Mouse (Mus musculus): ENCODE measurements around the gene Snx1. TPM values are rescaled to one million over a fixed set of nuclear protein-coding genes. Genes with fewer than 3 reads are reported as not detected.

The Snx1 gene
- total RNA-seq, 1 experiment, result 42.4 TPM

DNA sequence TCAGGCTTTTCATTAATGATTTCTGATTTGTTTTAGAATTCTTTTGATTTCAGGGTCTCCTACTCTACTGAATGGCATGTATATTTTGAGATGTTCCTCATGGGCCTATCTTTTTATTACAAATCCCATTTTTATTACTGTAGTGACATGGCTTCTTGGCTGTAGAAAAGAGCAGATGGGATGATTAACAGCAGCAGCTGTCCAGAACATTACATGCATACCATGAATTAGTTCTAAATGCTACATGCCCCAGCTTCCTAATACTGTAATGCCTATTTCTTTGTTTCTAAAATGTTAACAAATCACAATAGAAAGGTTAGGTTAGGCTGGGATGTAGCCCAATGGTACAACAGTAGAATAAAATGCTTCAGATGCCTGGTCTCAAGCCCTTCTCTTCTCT lies 5.0 kb downstream of the Snx1 start:
- H3K4me1 ChIP-seq (ENCODE audit: control insufficient read depth in 2 of 2, insufficient read depth in 2 of 2, low read length in 2 of 2, poor library complexity in 1 of 2), result peaks cover 0 to 3% of the 10 kb centered on the region in 2 experiments; a peak in 1 of 4 replicates
- no peak overlapping the region for H3K9ac ChIP-seq (ENCODE audit: insufficient read depth, low read depth, low read length, poor library complexity, severe bottlenecking)
- no peak overlapping the region for H3K4me3 ChIP-seq (ENCODE audit: insufficient read depth in 1 of 2, low read depth in 1 of 2, low read length in 2 of 2, poor library complexity in 1 of 2, severe bottlenecking in 1 of 2)
- no peak overlapping the region for H3K27ac ChIP-seq (ENCODE audit: insufficient read depth, low read depth, low read length, poor library complexity, severe bottlenecking)
- in situ Hi-C loops (cut with MboI; ENCODE audit: low sequenced_read_pairs in 2 of 2, unreplicated experiment in 2 of 2), result no loop called here
- no peak for DNase-seq (ENCODE audit: low read depth, low spot score)
- H3K36me3 ChIP-seq (ENCODE audit: control insufficient read depth, insufficient read depth, low read length, poor library complexity, severe bottlenecking), result no peaks in the 10 kb centered on the region
- TF ChIP-seq ZNF384 (IDR thresholded peaks at IDR 0.05; ENCODE audit: low read depth, low read length), result no peak
- TF ChIP-seq CHD2 (IDR thresholded peaks at IDR 0.05; ENCODE audit: low read depth, low read length), result no peak
- TF ChIP-seq HCFC1 (IDR thresholded peaks at IDR 0.05; ENCODE audit: borderline replicate concordance, insufficient read depth, low read length), result no peak
- no peak for TF ChIP-seq MAFK (IDR thresholded peaks at IDR 0.05; ENCODE audit: insufficient read depth, low read depth, low read length)
- TF ChIP-seq ZC3H11A (IDR thresholded peaks at IDR 0.05; ENCODE audit: borderline replicate concordance, low read depth, low read length), result no peak
- H3K9me3 ChIP-seq (ENCODE audit: control insufficient read depth, insufficient read depth, low read depth, low read length), result no peaks in the 10 kb centered on the region

DNA sequence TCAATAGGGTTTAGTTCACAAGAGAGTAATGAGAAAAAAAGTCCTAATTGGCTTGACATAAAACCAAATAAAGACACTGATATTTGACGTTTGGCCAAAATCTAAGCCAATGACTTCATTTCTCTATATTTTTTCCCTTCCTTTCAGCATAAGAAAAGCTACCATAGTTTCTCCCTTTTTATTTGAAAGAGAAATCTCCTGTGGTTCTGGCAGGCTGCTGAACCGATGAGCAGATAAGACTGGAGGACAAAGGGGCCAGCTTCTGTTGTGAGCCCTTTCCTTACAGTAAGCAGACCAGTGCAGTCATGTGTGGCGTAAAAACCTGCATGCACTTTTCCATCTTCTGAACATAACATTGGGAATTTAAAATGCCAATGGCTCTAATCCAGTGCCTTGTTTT lies 5.4 kb downstream of the Snx1 start:
- TF ChIP-seq HCFC1 (IDR thresholded peaks at IDR 0.05; ENCODE audit: borderline replicate concordance, insufficient read depth, low read length) (no peak), ZC3H11A (IDR thresholded peaks at IDR 0.05; ENCODE audit: borderline replicate concordance, low read depth, low read length) (no peak), ZNF384 (IDR thresholded peaks at IDR 0.05; ENCODE audit: low read depth, low read length) (no peak), MAFK (IDR thresholded peaks at IDR 0.05; ENCODE audit: insufficient read depth, low read depth, low read length) (no peak), CHD2 (IDR thresholded peaks at IDR 0.05; ENCODE audit: low read depth, low read length) (no peak)
- Histone ChIP-seq H3K36me3 (ENCODE audit: control insufficient read depth, insufficient read depth, low read length, poor library complexity, severe bottlenecking) (no peaks in the 10 kb centered on the region), H3K4me3 (ENCODE audit: insufficient read depth in 1 of 2, low read depth in 1 of 2, low read length in 2 of 2, poor library complexity in 1 of 2, severe bottlenecking in 1 of 2) (no peak overlapping the region), H3K4me1 (ENCODE audit: control insufficient read depth in 2 of 2, insufficient read depth in 2 of 2, low read length in 2 of 2, poor library complexity in 1 of 2) (peaks cover 0 to 3% of the 10 kb centered on the region in 2 experiments; a peak in 1 of 4 replicates), H3K9me3 (ENCODE audit: control insufficient read depth, insufficient read depth, low read depth, low read length) (no peaks in the 10 kb centered on the region), H3K27ac (ENCODE audit: insufficient read depth, low read depth, low read length, poor library complexity, severe bottlenecking) (no peak overlapping the region), H3K9ac (ENCODE audit: insufficient read depth, low read depth, low read length, poor library complexity, severe bottlenecking) (no peak overlapping the region)
- DNase-seq (ENCODE audit: low read depth, low spot score), result no peak
- in situ Hi-C loops (cut with MboI; ENCODE audit: low sequenced_read_pairs in 2 of 2, unreplicated experiment in 2 of 2), result no loop called here

DNA sequence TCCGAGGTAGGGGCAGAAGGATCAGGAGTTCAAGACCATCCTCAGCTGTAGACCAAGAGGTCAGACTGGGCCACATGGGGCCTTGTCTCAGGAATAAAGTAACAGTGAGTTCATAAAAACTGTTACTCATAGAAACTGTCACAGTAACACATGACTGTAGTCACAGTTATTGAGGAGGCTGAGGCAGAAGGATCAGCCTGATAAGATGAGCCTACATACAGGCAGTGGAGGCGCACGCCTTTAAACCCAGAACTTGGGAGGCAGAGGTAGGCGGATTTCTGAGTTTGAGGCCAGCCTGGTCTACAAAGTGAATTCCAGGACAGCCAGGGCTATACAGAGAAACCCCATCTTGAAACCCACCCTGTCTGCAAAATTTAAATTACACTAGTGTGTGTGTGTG lies 6.3 kb downstream of the Snx1 start:
- in situ Hi-C loops (cut with MboI; ENCODE audit: low sequenced_read_pairs in 2 of 2, unreplicated experiment in 2 of 2), result no loop called here
- H3K9ac ChIP-seq (ENCODE audit: insufficient read depth, low read depth, low read length, poor library complexity, severe bottlenecking), result no peak overlapping the region
- peaks cover 0 to 3% of the 10 kb centered on the region in 2 experiments; a peak in 1 of 4 replicates for H3K4me1 ChIP-seq (ENCODE audit: control insufficient read depth in 2 of 2, insufficient read depth in 2 of 2, low read length in 2 of 2, poor library complexity in 1 of 2)
- no peaks in the 10 kb centered on the region for H3K9me3 ChIP-seq (ENCODE audit: control insufficient read depth, insufficient read depth, low read depth, low read length)
- no peak overlapping the region for H3K27ac ChIP-seq (ENCODE audit: insufficient read depth, low read depth, low read length, poor library complexity, severe bottlenecking)
- no peak for TF ChIP-seq ZNF384 (IDR thresholded peaks at IDR 0.05; ENCODE audit: low read depth, low read length)
- TF ChIP-seq ZC3H11A (IDR thresholded peaks at IDR 0.05; ENCODE audit: borderline replicate concordance, low read depth, low read length), result no peak
- no peak for TF ChIP-seq HCFC1 (IDR thresholded peaks at IDR 0.05; ENCODE audit: borderline replicate concordance, insufficient read depth, low read length)
- no peak for TF ChIP-seq MAFK (IDR thresholded peaks at IDR 0.05; ENCODE audit: insufficient read depth, low read depth, low read length)
- no peak for TF ChIP-seq CHD2 (IDR thresholded peaks at IDR 0.05; ENCODE audit: low read depth, low read length)
- no peaks in the 10 kb centered on the region for H3K36me3 ChIP-seq (ENCODE audit: control insufficient read depth, insufficient read depth, low read length, poor library complexity, severe bottlenecking)
- no peak for DNase-seq (ENCODE audit: low read depth, low spot score)
- H3K4me3 ChIP-seq (ENCODE audit: insufficient read depth in 1 of 2, low read depth in 1 of 2, low read length in 2 of 2, poor library complexity in 1 of 2, severe bottlenecking in 1 of 2), result no peak overlapping the region

DNA sequence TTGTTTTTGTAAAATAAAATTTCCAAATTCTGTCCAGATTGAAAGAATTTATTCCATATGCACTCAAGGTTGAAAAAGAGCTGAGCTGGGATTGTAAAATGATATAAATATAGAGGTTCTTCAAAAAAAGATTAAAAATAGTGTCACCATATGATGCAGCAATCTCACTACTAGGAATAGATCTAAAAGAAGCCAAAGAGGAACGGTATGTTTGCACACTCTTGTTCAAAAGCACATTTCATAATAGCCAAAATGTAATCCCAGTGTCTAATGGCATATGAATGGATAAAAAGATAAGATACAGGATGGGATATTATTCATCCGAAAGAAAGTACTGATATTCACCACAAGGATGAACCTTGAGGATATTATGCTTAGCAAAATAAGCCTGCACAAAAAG lies 6.9 kb downstream of the Snx1 start:
- Histone ChIP-seq H3K9me3 (ENCODE audit: control insufficient read depth, insufficient read depth, low read depth, low read length) (no peaks in the 10 kb centered on the region), H3K4me1 (ENCODE audit: control insufficient read depth in 2 of 2, insufficient read depth in 2 of 2, low read length in 2 of 2, poor library complexity in 1 of 2) (no peaks in the 10 kb centered on the region), H3K9ac (ENCODE audit: insufficient read depth, low read depth, low read length, poor library complexity, severe bottlenecking) (no peak overlapping the region), H3K4me3 (ENCODE audit: insufficient read depth in 1 of 2, low read depth in 1 of 2, low read length in 2 of 2, poor library complexity in 1 of 2, severe bottlenecking in 1 of 2) (no peak overlapping the region), H3K36me3 (ENCODE audit: control insufficient read depth, insufficient read depth, low read length, poor library complexity, severe bottlenecking) (no peaks in the 10 kb centered on the region), H3K27ac (ENCODE audit: insufficient read depth, low read depth, low read length, poor library complexity, severe bottlenecking) (no peak overlapping the region)
- no peak for DNase-seq (ENCODE audit: low read depth, low spot score)
- TF ChIP-seq ZNF384 (IDR thresholded peaks at IDR 0.05; ENCODE audit: low read depth, low read length) (no peak), CHD2 (IDR thresholded peaks at IDR 0.05; ENCODE audit: low read depth, low read length) (no peak), ZC3H11A (IDR thresholded peaks at IDR 0.05; ENCODE audit: borderline replicate concordance, low read depth, low read length) (no peak), MAFK (IDR thresholded peaks at IDR 0.05; ENCODE audit: insufficient read depth, low read depth, low read length) (no peak), HCFC1 (IDR thresholded peaks at IDR 0.05; ENCODE audit: borderline replicate concordance, insufficient read depth, low read length) (no peak)
- in situ Hi-C loops (cut with MboI; ENCODE audit: low sequenced_read_pairs in 2 of 2, unreplicated experiment in 2 of 2), result no loop called here

DNA sequence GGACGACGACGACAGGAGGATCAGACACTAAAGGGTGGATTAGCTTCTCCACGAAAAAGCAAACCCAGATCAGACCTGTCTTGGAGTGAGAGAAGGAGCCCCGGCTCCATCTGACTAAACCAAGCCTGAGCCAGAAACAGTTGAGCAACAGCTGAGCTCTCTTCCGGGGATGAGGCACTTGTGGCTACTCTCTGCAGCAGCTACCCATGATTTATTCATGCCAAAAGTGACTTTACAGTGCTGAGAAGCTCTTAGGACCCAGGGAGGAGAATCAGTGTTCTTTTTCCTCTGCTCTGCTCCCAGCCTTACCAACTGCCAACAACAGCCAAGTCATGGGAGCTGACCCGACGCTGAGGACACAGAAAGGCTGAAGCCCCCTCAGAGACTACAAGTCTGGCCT lies 9.5 kb downstream of the Snx1 start:
- Histone ChIP-seq H3K4me3 (ENCODE audit: insufficient read depth in 1 of 2, low read depth in 1 of 2, low read length in 2 of 2, poor library complexity in 1 of 2, severe bottlenecking in 1 of 2) (no peak overlapping the region), H3K36me3 (ENCODE audit: control insufficient read depth, insufficient read depth, low read length, poor library complexity, severe bottlenecking) (no peaks in the 10 kb centered on the region), H3K9me3 (ENCODE audit: control insufficient read depth, insufficient read depth, low read depth, low read length) (no peaks in the 10 kb centered on the region), H3K9ac (ENCODE audit: insufficient read depth, low read depth, low read length, poor library complexity, severe bottlenecking) (no peak overlapping the region), H3K27ac (ENCODE audit: insufficient read depth, low read depth, low read length, poor library complexity, severe bottlenecking) (no peak overlapping the region), H3K4me1 (ENCODE audit: control insufficient read depth in 2 of 2, insufficient read depth in 2 of 2, low read length in 2 of 2, poor library complexity in 1 of 2) (no peaks in the 10 kb centered on the region)
- TF ChIP-seq ZNF384 (IDR thresholded peaks at IDR 0.05; ENCODE audit: low read depth, low read length) (no peak), CHD2 (IDR thresholded peaks at IDR 0.05; ENCODE audit: low read depth, low read length) (no peak), ZC3H11A (IDR thresholded peaks at IDR 0.05; ENCODE audit: borderline replicate concordance, low read depth, low read length) (no peak), MAFK (IDR thresholded peaks at IDR 0.05; ENCODE audit: insufficient read depth, low read depth, low read length) (no peak), HCFC1 (IDR thresholded peaks at IDR 0.05; ENCODE audit: borderline replicate concordance, insufficient read depth, low read length) (no peak)
- in situ Hi-C loops (cut with MboI; ENCODE audit: low sequenced_read_pairs in 2 of 2, unreplicated experiment in 2 of 2), result no loop called here
- DNase-seq (ENCODE audit: low read depth, low spot score), result no peak

Measured in ES-E14 (cell line).